Mouse (Mus musculus): ENCODE measurements at regions not wholly inside any gene's neighbourhood (a gene's known extent, or its start where the extent isn't known, plus 50 kb on each side); places are given as distances from the start of the nearest gene placed in this dataset.
A peak's percentile ranks its signal among the peaks of the same experiment; 100 is the strongest.

GRCm38 (mm10) chr12:94421743-94422142 is 1270.3 kb upstream of the Flrt2 start:
- H3K4me3 ChIP-seq = no peak overlapping the region
- DNase-seq (ENCODE audit: low spot score) = no peak
- no peak overlapping the region for H3K27ac ChIP-seq
- H3K9me3 ChIP-seq = no peaks in the 10 kb centered on the region
- H3K4me1 ChIP-seq = no peaks in the 10 kb centered on the region
- H3K27me3 ChIP-seq (ENCODE audit: insufficient read depth, poor library complexity, severe bottlenecking) = no peaks in the 10 kb centered on the region
- no peaks in the 10 kb centered on the region for H3K36me3 ChIP-seq
- WGBS = 77% methylated on average over 3 of the region's 3 CpGs

- 41% methylated on average over 3 of the region's 3 CpGs for WGBS
These were observed 1267.6 kb upstream of the Flrt2 start for GRCm38 (mm10) chr12:94424340-94424981.

GRCm38 (mm10) chr12:94449517-94449916 is 1242.5 kb upstream of the Flrt2 start:
- no peaks in the 10 kb centered on the region for H3K27me3 ChIP-seq (ENCODE audit: insufficient read depth, poor library complexity, severe bottlenecking)
- H3K9me3 ChIP-seq = no peaks in the 10 kb centered on the region
- WGBS = 79% methylated on average over 1 of the region's 1 CpGs
- H3K4me3 ChIP-seq = no peak overlapping the region
- no peaks in the 10 kb centered on the region for H3K4me1 ChIP-seq
- no peak overlapping the region for H3K27ac ChIP-seq
- no peak for DNase-seq (ENCODE audit: low spot score)
- H3K36me3 ChIP-seq = no peaks in the 10 kb centered on the region

More at GRCm38 (mm10) chr12:94424340-94424981, 1267.6 kb upstream of the Flrt2 start:
- DNase-seq (ENCODE audit: low spot score) = no peak
- H3K4me1 ChIP-seq = no peaks in the 10 kb centered on the region
- no peak overlapping the region for H3K4me3 ChIP-seq
- H3K36me3 ChIP-seq = no peaks in the 10 kb centered on the region
- H3K27ac ChIP-seq = no peak overlapping the region
- no peaks in the 10 kb centered on the region for H3K27me3 ChIP-seq (ENCODE audit: insufficient read depth, poor library complexity, severe bottlenecking)
- H3K9me3 ChIP-seq = no peaks in the 10 kb centered on the region

- 72% methylated on average over 2 of the region's 2 CpGs for WGBS
- H3K36me3 ChIP-seq = no peaks in the 10 kb centered on the region
These were observed 1224.0 kb upstream of the Flrt2 start for GRCm38 (mm10) chr12:94468027-94468426.

GRCm38 (mm10) chr12:94468609-94469008 is 1223.4 kb upstream of the Flrt2 start:
- 63% methylated on average over 3 of the region's 3 CpGs for WGBS
- Histone ChIP-seq H3K9me3 (no peaks in the 10 kb centered on the region), H3K4me1 (no peaks in the 10 kb centered on the region), H3K36me3 (no peaks in the 10 kb centered on the region), H3K4me3 (no peak overlapping the region), H3K27me3 (ENCODE audit: insufficient read depth, poor library complexity, severe bottlenecking) (no peaks in the 10 kb centered on the region), H3K27ac (no peak overlapping the region)
- no peak for DNase-seq (ENCODE audit: low spot score)

More at GRCm38 (mm10) chr12:94468027-94468426, 1224.0 kb upstream of the Flrt2 start:
- Histone ChIP-seq H3K27ac (no peak overlapping the region), H3K9me3 (no peaks in the 10 kb centered on the region), H3K4me1 (no peaks in the 10 kb centered on the region), H3K27me3 (ENCODE audit: insufficient read depth, poor library complexity, severe bottlenecking) (no peaks in the 10 kb centered on the region), H3K4me3 (no peak overlapping the region)
- DNase-seq (ENCODE audit: low spot score) = no peak

GRCm38 (mm10) chr12:94469850-94470249 is 1222.2 kb upstream of the Flrt2 start:
- Histone ChIP-seq H3K36me3 (no peaks in the 10 kb centered on the region), H3K4me3 (no peak overlapping the region), H3K27ac (no peak overlapping the region), H3K27me3 (ENCODE audit: insufficient read depth, poor library complexity, severe bottlenecking) (no peaks in the 10 kb centered on the region), H3K9me3 (no peaks in the 10 kb centered on the region), H3K4me1 (no peaks in the 10 kb centered on the region)
- no peak for DNase-seq (ENCODE audit: low spot score)
- 58% methylated on average over 2 of the region's 2 CpGs for WGBS

GRCm38 (mm10) chr12:94470981-94471380 is 1221.0 kb upstream of the Flrt2 start:
- WGBS = 54% methylated on average over 1 of the region's 1 CpGs
- H3K9me3 ChIP-seq = no peaks in the 10 kb centered on the region
- no peak overlapping the region for H3K27ac ChIP-seq
- no peak for DNase-seq (ENCODE audit: low spot score)
- H3K36me3 ChIP-seq = no peaks in the 10 kb centered on the region
- H3K4me1 ChIP-seq = no peaks in the 10 kb centered on the region
- H3K4me3 ChIP-seq = no peak overlapping the region
- H3K27me3 ChIP-seq (ENCODE audit: insufficient read depth, poor library complexity, severe bottlenecking) = no peaks in the 10 kb centered on the region

GRCm38 (mm10) chr12:94488721-94489120 is 1203.3 kb upstream of the Flrt2 start:
- whole genome bisulfite sequencing = 76% methylated on average over 2 of the region's 2 CpGs
- Histone ChIP-seq H3K36me3 (no peaks in the 10 kb centered on the region), H3K4me1 (no peaks in the 10 kb centered on the region), H3K4me3 (no peak overlapping the region), H3K9me3 (no peaks in the 10 kb centered on the region), H3K27ac (no peak overlapping the region), H3K27me3 (ENCODE audit: insufficient read depth, poor library complexity, severe bottlenecking) (no peaks in the 10 kb centered on the region)
- DNase-seq (ENCODE audit: low spot score) = no peak

- Histone ChIP-seq H3K4me1 (no peaks in the 10 kb centered on the region; the same call in 1 of the 2 replicates), H3K27me3 (ENCODE audit: insufficient read depth, poor library complexity, severe bottlenecking) (no peaks in the 10 kb centered on the region), H3K4me3 (no peak overlapping the region), H3K36me3 (no peaks in the 10 kb centered on the region), H3K9me3 (no peaks in the 10 kb centered on the region), H3K27ac (no peak overlapping the region)
- WGBS = 68% methylated on average over 7 of the region's 7 CpGs
- DNase-seq (ENCODE audit: low spot score) = peak; percentile 80
These were observed 1183.9 kb upstream of the Flrt2 start for GRCm38 (mm10) chr12:94508099-94508498.

- no peak for DNase-seq (ENCODE audit: low spot score)
- Histone ChIP-seq H3K27me3 (ENCODE audit: insufficient read depth, poor library complexity, severe bottlenecking) (no peaks in the 10 kb centered on the region), H3K4me3 (no peak overlapping the region), H3K9me3 (no peaks in the 10 kb centered on the region), H3K36me3 (no peaks in the 10 kb centered on the region), H3K4me1 (no peaks in the 10 kb centered on the region; the same call in 1 of the 2 replicates), H3K27ac (no peak overlapping the region)
- WGBS = 34% methylated on average over 5 of the region's 5 CpGs
These were observed 1182.2 kb upstream of the Flrt2 start for GRCm38 (mm10) chr12:94509855-94510254.

GRCm38 (mm10) chr12:94544706-94545105 is 1147.3 kb upstream of the Flrt2 start:
- Histone ChIP-seq H3K9me3 (no peaks in the 10 kb centered on the region), H3K4me3 (no peak overlapping the region), H3K27ac (no peak overlapping the region), H3K4me1 (no peaks in the 10 kb centered on the region), H3K27me3 (ENCODE audit: insufficient read depth, poor library complexity, severe bottlenecking) (no peaks in the 10 kb centered on the region), H3K36me3 (no peaks in the 10 kb centered on the region)
- 88% methylated on average over 7 of the region's 7 CpGs for WGBS
- DNase-seq (ENCODE audit: low spot score) = no peak

GRCm38 (mm10) chr12:94560374-94561194 is 1131.4 kb upstream of the Flrt2 start:
- Histone ChIP-seq H3K36me3 (no peaks in the 10 kb centered on the region), H3K4me3 (no peak overlapping the region), H3K9me3 (no peaks in the 10 kb centered on the region), H3K27me3 (ENCODE audit: insufficient read depth, poor library complexity, severe bottlenecking) (no peaks in the 10 kb centered on the region), H3K4me1 (0 out of 2 replicates have a peak, but pooled peaks cover 4% of the 10 kb centered on the region), H3K27ac (no peak overlapping the region)
- WGBS = 84% methylated on average over 2 of the region's 2 CpGs
- no peak for DNase-seq (ENCODE audit: low spot score)

GRCm38 (mm10) chr12:94574981-94575380 is 1117.0 kb upstream of the Flrt2 start:
- Histone ChIP-seq H3K36me3 (no peaks in the 10 kb centered on the region), H3K9me3 (no peaks in the 10 kb centered on the region), H3K27me3 (ENCODE audit: insufficient read depth, poor library complexity, severe bottlenecking) (no peaks in the 10 kb centered on the region), H3K4me1 (no peaks in the 10 kb centered on the region), H3K27ac (no peak overlapping the region), H3K4me3 (no peak overlapping the region)
- DNase-seq (ENCODE audit: low spot score) = no peak
- 80% methylated on average over 2 of the region's 2 CpGs for WGBS
